Mouse (Mus musculus) hindbrain, embryonic 12.5 days (tissue): ENCODE measurements around the gene Gimap1. TPM values are rescaled to one million over a fixed set of nuclear protein-coding genes. Genes with fewer than 3 reads are reported as not detected.

Source experiments
- ATAC-seq: fragments of 200-750 bp; cut with Nextera tagmentation; 2 replicates; pipeline ENCODE4 v1.8.0; 2017; ENCODE audit warnings: moderate TSS enrichment; ENCODE audit not compliant: low FRiP score
- H3K27ac ChIP-seq: fragments of 300-500 bp; sonication (generic); 2 replicates; pipeline ENCODE4 v1.5.1; 2016; ENCODE audit warnings: mild to moderate bottlenecking
- H3K27me3 ChIP-seq: fragments of 300-500 bp; sonication (generic); 2 replicates; pipeline ENCODE4 v1.6.1; 2016; ENCODE audit warnings: mild to moderate bottlenecking
- H3K36me3 ChIP-seq: fragments of 300-500 bp; sonication (generic); 2 replicates; pipeline ENCODE4 v1.6.1; 2016; ENCODE audit warnings: mild to moderate bottlenecking
- H3K4me1 ChIP-seq: fragments of 300-500 bp; sonication (generic); 2 replicates; pipeline ENCODE4 v1.6.1; 2016
- H3K4me2 ChIP-seq: fragments of 300-500 bp; sonication (generic); replicated peaks from 2 replicates; pipeline ENCODE4 v1.6.1; 2016; ENCODE audit warnings: mild to moderate bottlenecking
- H3K4me3 ChIP-seq: fragments of 300-500 bp; sonication (generic); 2 replicates; pipeline ENCODE4 v1.5.1; 2016; ENCODE audit warnings: mild to moderate bottlenecking
- H3K9ac ChIP-seq: fragments of 300-500 bp; sonication (generic); 2 replicates; pipeline ENCODE4 v1.6.1; 2016; ENCODE audit warnings: mild to moderate bottlenecking, moderate library complexity
- H3K9me3 ChIP-seq: fragments of 300-500 bp; sonication (generic); replicated peaks from 2 replicates; pipeline ENCODE4 v1.6.1; 2016; ENCODE audit warnings: mild to moderate bottlenecking
- WGBS: fragments of 180-500 bp; shearing (Covaris S2); methylation state at CpG from one replicate; pipeline ENCODE4 v1.1.7; 2016; 5-methylcytosine and 5-hydroxymethylcytosine counted together
- polyA plus RNA-seq: library from polyadenylated mRNA; unstranded; fragments of >200 nt; fragmentation: Nextera tagmentation; extraction: Ambion mirVana; gene quantifications from 2 replicates; pipeline ENCODE4 v1.2.1, GENCODE M21; 2016

Gene Gimap1
- polyA plus RNA-seq, 1 experiment from 2014 or later: 6.7 TPM

GRCm38 (mm10) chr6:48784406-48784805 is 45.6 kb downstream of the Gimap1 start:
- Histone ChIP-seq H3K4me3 (no peak overlapping the region), H3K4me2 (no peak overlapping the region), H3K4me1 (no peaks in the 10 kb centered on the region), H3K36me3 (no peaks in the 10 kb centered on the region), H3K9ac (no peak overlapping the region), H3K27me3 (no peaks in the 10 kb centered on the region), H3K27ac (no peak overlapping the region), H3K9me3 (no peaks in the 10 kb centered on the region; the same call in 1 of the 2 replicates)
- ATAC-seq: no peak
- WGBS: 89% methylated on average over 1 of the region's 1 CpGs

GRCm38 (mm10) chr6:48785189-48785588 is 46.3 kb downstream of the Gimap1 start:
- no peak for ATAC-seq
- Histone ChIP-seq H3K9ac (no peak overlapping the region), H3K4me3 (no peak overlapping the region), H3K27ac (no peak overlapping the region), H3K4me1 (no peaks in the 10 kb centered on the region), H3K36me3 (no peaks in the 10 kb centered on the region), H3K4me2 (no peak overlapping the region), H3K27me3 (no peaks in the 10 kb centered on the region), H3K9me3 (no peaks in the 10 kb centered on the region)
- 82% methylated on average over 1 of the region's 1 CpGs for WGBS

GRCm38 (mm10) chr6:48785601-48786000 is 46.7 kb downstream of the Gimap1 start:
- no peaks in the 10 kb centered on the region for H3K9me3 ChIP-seq
- H3K36me3 ChIP-seq: no peaks in the 10 kb centered on the region
- no peak overlapping the region for H3K4me3 ChIP-seq
- no peak overlapping the region for H3K4me2 ChIP-seq
- no peak overlapping the region for H3K9ac ChIP-seq
- H3K27ac ChIP-seq: no peak overlapping the region
- WGBS: 88% methylated on average over 2 of the region's 2 CpGs
- no peaks in the 10 kb centered on the region for H3K27me3 ChIP-seq
- no peak for ATAC-seq
- no peaks in the 10 kb centered on the region for H3K4me1 ChIP-seq

GRCm38 (mm10) chr6:48787867-48788266 is 49.0 kb downstream of the Gimap1 start:
- no peak for ATAC-seq
- no peak overlapping the region for H3K4me2 ChIP-seq
- H3K4me1 ChIP-seq: no peaks in the 10 kb centered on the region
- H3K4me3 ChIP-seq: no peak overlapping the region
- H3K9me3 ChIP-seq: no peaks in the 10 kb centered on the region
- 86% methylated on average over 2 of the region's 2 CpGs for WGBS
- no peak overlapping the region for H3K27ac ChIP-seq
- H3K36me3 ChIP-seq: no peaks in the 10 kb centered on the region
- no peaks in the 10 kb centered on the region for H3K27me3 ChIP-seq
- no peak overlapping the region for H3K9ac ChIP-seq

Other genes with a start within 250 kb of the Gimap1 start
- gene Atp6v0e2, start 201.4 kb upstream of the Gimap1 start, polyA plus RNA-seq: 74.7 and 75.0 TPM in 2 replicates
- 19.7 and 22.5 TPM in 2 replicates for gene Lrrc61, start 184.3 kb upstream of the Gimap1 start, polyA plus RNA-seq
- 1.8 and 3.3 TPM in 2 replicates for gene Rarres2, start 166.3 kb upstream of the Gimap1 start, polyA plus RNA-seq
- gene Gm45021, start 149.4 kb upstream of the Gimap1 start, polyA plus RNA-seq: not detected in 2 replicates
- gene Repin1, start 145.2 kb upstream of the Gimap1 start, polyA plus RNA-seq: 43.1 and 43.9 TPM in 2 replicates
- not detected in 2 replicates for gene Gm44965, start 145.1 kb upstream of the Gimap1 start, polyA plus RNA-seq
- gene Zfp775, start 137.0 kb upstream of the Gimap1 start, polyA plus RNA-seq: 12.7 and 14.6 TPM in 2 replicates
- 2.6 and 3.1 TPM in 2 replicates for gene AI854703, start 112.3 kb upstream of the Gimap1 start, polyA plus RNA-seq
- gene Gimap8, start 91.8 kb upstream of the Gimap1 start, polyA plus RNA-seq: 1.0 and 1.1 TPM in 2 replicates
- 3.7 and 4.4 TPM in 2 replicates for gene Gimap9, start 62.9 kb upstream of the Gimap1 start, polyA plus RNA-seq
- gene Gimap4, start 54.5 kb upstream of the Gimap1 start, polyA plus RNA-seq: 4.2 and 5.4 TPM in 2 replicates
- gene Gimap6, start 30.8 kb upstream of the Gimap1 start, polyA plus RNA-seq: 8.5 and 9.6 TPM in 2 replicates
- 1.7 TPM in 1 of 2 replicates, not detected in the other for gene Gm28053, start 20.4 kb upstream of the Gimap1 start, polyA plus RNA-seq
- gene Gimap7, start 20.4 kb upstream of the Gimap1 start, polyA plus RNA-seq: not detected in 2 replicates
- 0.97 and 1.6 TPM in 2 replicates for gene Gimap5, start 7.1 kb downstream of the Gimap1 start, polyA plus RNA-seq
- not detected in 2 replicates for gene Gimap3, start 31.8 kb downstream of the Gimap1 start, polyA plus RNA-seq
- 26.5 and 28.5 TPM in 2 replicates for gene Tmem176a, start 101.9 kb downstream of the Gimap1 start, polyA plus RNA-seq
- gene Tmem176b, start 102.4 kb downstream of the Gimap1 start, polyA plus RNA-seq: 114 and 118 TPM in 2 replicates
- not detected in 2 replicates for gene Aoc1, start 133.8 kb downstream of the Gimap1 start, polyA plus RNA-seq
- gene 1600015I10Rik, start 190.8 kb downstream of the Gimap1 start, polyA plus RNA-seq: not detected in 2 replicates
- gene Doxl2, start 235.9 kb downstream of the Gimap1 start, polyA plus RNA-seq: not detected in 2 replicates
- not detected in 2 replicates for gene Svs1, start 247.8 kb downstream of the Gimap1 start, polyA plus RNA-seq